Mouse (Mus musculus) hindbrain, embryonic 15.5 days (tissue): ENCODE results near the gene Apoe. TPM values are rescaled to one million over a fixed set of nuclear protein-coding genes. Genes with fewer than 3 reads are reported as not detected.

Experiments used
- ATAC-seq: fragments of 200-750 bp; cut with Nextera tagmentation; 2 replicates; pipeline ENCODE4 v1.8.0; 2017; ENCODE audit warnings: low read depth, moderate number of reproducible peaks, moderate TSS enrichment; ENCODE audit not compliant: low FRiP score
- H3K27ac ChIP-seq: fragments of 300-500 bp; sonication (generic); replicated peaks from 2 replicates; pipeline ENCODE4 v1.5.1; 2015; ENCODE audit warnings: mild to moderate bottlenecking, inconsistent platforms
- H3K27me3 ChIP-seq: fragments of 300-500 bp; sonication (generic); 2 replicates; pipeline ENCODE4 v1.6.1; 2015; ENCODE audit warnings: control low read depth, inconsistent platforms
- H3K36me3 ChIP-seq: fragments of 300-500 bp; sonication (generic); 2 replicates; pipeline ENCODE4 v1.6.1; 2015; ENCODE audit warnings: control low read depth, inconsistent platforms
- H3K4me1 ChIP-seq: fragments of 300-500 bp; sonication (generic); replicated peaks from 2 replicates; pipeline ENCODE4 v1.6.1; 2015; ENCODE audit warnings: control low read depth, inconsistent platforms
- H3K4me2 ChIP-seq: fragments of 300-500 bp; sonication (generic); 2 replicates; pipeline ENCODE4 v1.6.1; 2015; ENCODE audit warnings: moderate library complexity, mild to moderate bottlenecking, inconsistent platforms
- H3K4me3 ChIP-seq: fragments of 300-500 bp; sonication (generic); 2 replicates; pipeline ENCODE4 v1.5.1; 2015; ENCODE audit warnings: mild to moderate bottlenecking, inconsistent platforms
- H3K9ac ChIP-seq: fragments of 300-500 bp; sonication (generic); 2 replicates; pipeline ENCODE4 v1.6.1; 2015; ENCODE audit warnings: inconsistent platforms
- H3K9me3 ChIP-seq: fragments of 300-500 bp; sonication (generic); 2 replicates; pipeline ENCODE4 v1.6.1; 2016; ENCODE audit warnings: control low read depth, inconsistent platforms
- WGBS: fragments of 180-500 bp; shearing (Covaris S2); methylation state at CpG from one replicate; pipeline ENCODE4 v1.1.7; 2015; 5-methylcytosine and 5-hydroxymethylcytosine counted together
- polyA plus RNA-seq: library from polyadenylated mRNA; unstranded; fragments of >200 nt; fragmentation: Nextera tagmentation; extraction: Ambion mirVana; gene quantifications from 2 replicates; pipeline ENCODE4 v1.2.1, GENCODE M21; 2015

Apoe gene
- 624 and 744 TPM in 2 replicates for polyA plus RNA-seq

DNA sequence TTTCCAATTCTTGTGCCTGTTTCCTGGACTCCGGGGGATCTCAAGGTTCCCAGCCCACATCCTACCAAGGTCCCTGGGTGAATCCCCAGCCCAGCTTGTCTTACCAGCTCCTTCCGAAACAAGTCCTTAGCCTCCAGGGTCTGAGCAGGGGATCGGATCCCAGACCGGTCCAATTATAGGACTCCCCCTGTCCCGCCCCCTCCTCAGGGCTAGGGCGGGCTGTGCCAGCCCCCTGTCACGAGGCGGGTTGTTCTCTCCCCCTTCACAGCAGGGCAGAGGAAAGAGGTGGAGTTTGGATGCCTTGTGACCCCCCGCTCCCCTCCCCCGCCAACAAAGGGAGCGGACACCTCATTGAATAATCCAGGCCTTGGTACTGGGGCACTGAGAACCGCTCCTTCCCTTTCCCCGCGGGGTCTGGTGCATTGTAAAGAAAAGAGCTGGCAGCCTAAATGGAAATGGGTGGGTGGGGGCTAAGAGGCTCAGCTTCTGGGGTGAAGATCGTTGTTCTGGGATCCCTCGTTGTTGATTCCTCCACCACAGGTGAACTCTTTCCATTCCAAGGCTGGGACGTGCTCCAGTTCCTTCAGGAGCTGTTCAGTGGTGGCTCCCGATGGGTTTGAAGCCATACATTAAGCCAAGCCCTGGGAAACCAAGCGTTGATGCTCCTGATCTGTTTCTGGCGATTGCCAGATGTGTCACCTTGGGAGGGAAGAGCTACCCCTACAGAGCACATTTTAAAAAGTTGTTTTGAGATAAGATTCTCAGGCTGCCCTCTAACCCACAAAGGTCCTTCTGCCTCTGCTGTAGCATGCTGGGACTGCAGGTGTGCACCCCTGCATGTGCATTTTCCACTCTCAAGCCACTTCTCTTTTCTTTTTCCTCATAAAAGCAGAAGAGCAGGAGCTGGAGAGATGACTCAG is at the start of gene Apoe:
TSS of gene Apoe (minus strand) at position 282 of the 920 bp plus-strand sequence.
- Histone ChIP-seq H3K4me1 (peaks cover 18% of the 10 kb centered on the region), H3K9ac (peak within 1 kb of the TSS; percentile 30), H3K4me3 (peak within 1 kb of the TSS; percentile 34), H3K4me2 (peak within 1 kb of the TSS; percentile 58), H3K36me3 (no peaks in the 10 kb centered on the region; the same call in 1 of the 2 replicates), H3K27ac (peak within 1 kb of the TSS; percentile 54), H3K27me3 (no peaks in the 10 kb centered on the region), H3K9me3 (no peaks in the 10 kb centered on the region)
- 2% methylated on average over 19 of the region's 20 CpGs for WGBS
- ATAC-seq, result peak; percentile 72

DNA sequence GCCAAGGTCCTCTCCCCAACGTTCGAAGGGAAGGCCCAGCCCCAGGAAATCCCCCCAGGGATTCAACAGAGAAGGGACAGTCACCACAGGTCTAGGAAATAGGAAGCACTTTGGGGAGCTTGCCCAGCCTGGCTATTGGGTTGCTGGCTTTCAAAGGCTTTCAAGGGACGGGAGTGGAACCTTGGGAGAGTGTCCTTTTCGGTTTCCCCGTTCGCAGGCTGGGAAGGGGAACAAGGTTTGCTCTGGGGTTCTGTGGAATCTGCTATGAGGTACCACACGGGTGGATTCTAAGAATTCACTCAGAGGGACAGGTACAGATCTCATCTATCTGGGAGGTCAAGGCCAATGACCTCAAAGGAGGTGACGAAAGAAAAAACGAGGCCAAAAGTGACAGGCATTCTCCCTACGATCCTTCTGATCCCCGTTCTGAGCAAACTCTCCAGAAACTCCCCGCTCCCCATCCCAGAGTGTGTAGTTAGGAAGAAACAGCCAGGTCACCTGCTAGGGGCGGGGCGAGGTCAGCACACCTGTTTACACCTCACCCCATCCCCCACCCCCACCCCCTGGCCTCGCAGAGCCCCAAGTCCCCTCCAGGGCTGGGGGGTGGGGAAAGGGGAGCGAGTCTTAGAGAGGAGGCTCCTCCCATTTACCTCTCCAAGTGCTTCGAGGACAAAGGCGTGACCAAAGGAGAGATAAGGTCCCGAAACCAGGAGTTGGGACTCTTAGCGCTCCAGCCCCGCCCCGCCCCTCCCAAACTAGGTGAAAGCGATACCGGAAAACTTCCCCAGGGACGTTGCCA is 48.6 kb upstream of the Apoe start:
- no peak for ATAC-seq
- Histone ChIP-seq H3K36me3 (peaks cover 5% of the 10 kb centered on the region; the same call in 1 of the 2 replicates), H3K4me1 (peaks cover 40% of the 10 kb centered on the region), H3K4me3 (peak overlapping the region; percentile 82), H3K4me2 (peak overlapping the region; percentile 83), H3K27me3 (no peaks in the 10 kb centered on the region), H3K9me3 (no peaks in the 10 kb centered on the region), H3K9ac (peak overlapping the region; percentile 88), H3K27ac (0 out of 2 replicates have a peak overlapping the region, but pooled peaks have one; percentile 17)
- WGBS, result 4% methylated on average over 25 of the region's 25 CpGs

GRCm38 (mm10) chr7:19746426-19747201 is 47.6 kb upstream of the Apoe start:
- H3K27ac ChIP-seq, result 0 out of 2 replicates have a peak overlapping the region, but pooled peaks have one; percentile 17
- 0 out of 2 replicates have a peak overlapping the region, but pooled peaks have one; percentile 4 for H3K9ac ChIP-seq
- H3K4me3 ChIP-seq, result peak overlapping the region; percentile 82
- no peaks in the 10 kb centered on the region for H3K27me3 ChIP-seq
- H3K36me3 ChIP-seq, result peaks cover 5% of the 10 kb centered on the region; the same call in 1 of the 2 replicates
- no peak for ATAC-seq
- H3K4me2 ChIP-seq, result peak overlapping the region; percentile 83
- H3K9me3 ChIP-seq, result no peaks in the 10 kb centered on the region
- 35% methylated on average over 6 of the region's 6 CpGs for WGBS
- peaks cover 44% of the 10 kb centered on the region for H3K4me1 ChIP-seq

DNA sequence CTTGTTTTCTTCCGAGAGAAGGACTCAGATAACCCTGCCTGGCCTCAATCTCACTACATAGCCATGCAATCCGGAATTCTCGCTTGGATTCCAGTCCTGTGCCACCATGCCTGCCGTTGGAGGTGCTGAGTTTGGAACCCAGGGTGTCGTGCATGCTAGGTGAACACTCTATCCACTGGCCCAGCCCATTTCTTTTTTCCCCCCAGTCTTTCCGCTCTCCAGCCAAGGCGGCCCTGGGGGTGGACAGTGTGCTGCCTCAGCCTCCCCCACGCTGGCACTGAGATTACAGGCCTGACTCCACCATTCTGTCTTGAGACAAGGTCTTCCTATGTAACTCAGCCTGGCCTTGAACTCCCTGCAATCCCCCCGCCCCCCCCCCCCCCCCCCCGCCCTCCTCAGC is 47.0 kb upstream of the Apoe start:
- H3K9me3 ChIP-seq, result no peaks in the 10 kb centered on the region
- WGBS, result 86% methylated on average over 8 of the region's 10 CpGs
- H3K4me3 ChIP-seq, result no peak overlapping the region
- ATAC-seq, result no peak
- H3K9ac ChIP-seq, result no peak overlapping the region
- peaks cover 46% of the 10 kb centered on the region for H3K4me1 ChIP-seq
- peaks cover 5% of the 10 kb centered on the region; the same call in 1 of the 2 replicates for H3K36me3 ChIP-seq
- H3K27me3 ChIP-seq, result no peaks in the 10 kb centered on the region
- H3K27ac ChIP-seq, result no peak overlapping the region
- no peak overlapping the region for H3K4me2 ChIP-seq

GRCm38 (mm10) chr7:19744590-19745385 is 45.8 kb upstream of the Apoe start:
- Histone ChIP-seq H3K4me1 (peaks cover 39% of the 10 kb centered on the region), H3K9me3 (no peaks in the 10 kb centered on the region), H3K27me3 (no peaks in the 10 kb centered on the region), H3K9ac (no peak overlapping the region), H3K27ac (no peak overlapping the region), H3K36me3 (peaks cover 5% of the 10 kb centered on the region; the same call in 1 of the 2 replicates), H3K4me3 (no peak overlapping the region), H3K4me2 (no peak overlapping the region)
- no peak for ATAC-seq
- 53% methylated on average over 14 of the region's 14 CpGs for WGBS

DNA sequence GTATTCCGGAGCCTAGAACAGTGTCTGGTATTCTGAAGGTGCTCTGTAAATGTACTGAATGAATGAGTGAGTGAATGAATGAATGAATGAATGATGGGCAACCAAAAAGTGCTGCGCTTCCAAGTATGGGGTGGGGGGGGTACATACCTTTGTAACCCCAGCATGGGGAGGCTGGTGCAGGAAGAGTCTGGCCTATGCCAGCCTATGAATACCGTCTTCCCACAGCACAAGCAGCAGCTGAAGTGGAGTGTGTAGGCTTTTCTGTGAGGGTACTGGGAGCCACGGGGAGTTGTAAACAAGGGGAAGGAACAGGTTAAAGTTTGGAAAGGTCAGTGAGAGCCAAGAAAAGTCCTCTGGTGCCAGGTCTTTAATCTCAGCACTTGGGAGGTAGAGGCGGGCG is 44.8 kb upstream of the Apoe start:
- 90% methylated on average over 6 of the region's 6 CpGs for WGBS
- peaks cover 39% of the 10 kb centered on the region for H3K4me1 ChIP-seq

GRCm38 (mm10) chr7:19742468-19742867 is 43.5 kb upstream of the Apoe start:
- H3K4me1 ChIP-seq, result peaks cover 26% of the 10 kb centered on the region
- no peak overlapping the region for H3K4me2 ChIP-seq
- no peak overlapping the region for H3K27ac ChIP-seq
- peaks cover 11% of the 10 kb centered on the region for H3K36me3 ChIP-seq
- no peaks in the 10 kb centered on the region for H3K9me3 ChIP-seq
- no peak for ATAC-seq
- no peak overlapping the region for H3K4me3 ChIP-seq
- H3K27me3 ChIP-seq, result no peaks in the 10 kb centered on the region
- WGBS, result 52% methylated on average over 5 of the region's 5 CpGs
- H3K9ac ChIP-seq, result no peak overlapping the region

More for the DNA sequence above, 44.8 kb upstream of the Apoe start:
- no peaks in the 10 kb centered on the region for H3K27me3 ChIP-seq
- H3K4me2 ChIP-seq, result no peak overlapping the region
- H3K27ac ChIP-seq, result no peak overlapping the region
- no peak for ATAC-seq
- no peak overlapping the region for H3K4me3 ChIP-seq
- H3K9me3 ChIP-seq, result no peaks in the 10 kb centered on the region
- H3K36me3 ChIP-seq, result peaks cover 5% of the 10 kb centered on the region; the same call in 1 of the 2 replicates
- no peak overlapping the region for H3K9ac ChIP-seq

- H3K4me1 ChIP-seq, result peaks cover 16% of the 10 kb centered on the region
- H3K36me3 ChIP-seq, result peaks cover 16% of the 10 kb centered on the region
- H3K27me3 ChIP-seq, result no peaks in the 10 kb centered on the region
- WGBS, result 6% methylated on average over 8 of the region's 8 CpGs
- H3K9ac ChIP-seq, result no peak overlapping the region
- H3K27ac ChIP-seq, result 0 out of 2 replicates have a peak overlapping the region, but pooled peaks have one; percentile 42
- no peak overlapping the region for H3K4me2 ChIP-seq
- no peak overlapping the region for H3K4me3 ChIP-seq
- ATAC-seq, result no peak
- H3K9me3 ChIP-seq, result no peaks in the 10 kb centered on the region
Measured at GRCm38 (mm10) chr7:19741329-19742031, 42.5 kb upstream of the Apoe start.

- H3K9me3 ChIP-seq, result no peaks in the 10 kb centered on the region
- H3K4me1 ChIP-seq, result peaks cover 14% of the 10 kb centered on the region
- no peak overlapping the region for H3K27ac ChIP-seq
- 90% methylated on average over 11 of the region's 11 CpGs for WGBS
- H3K36me3 ChIP-seq, result peaks cover 22% of the 10 kb centered on the region
- H3K4me3 ChIP-seq, result no peak overlapping the region
- no peak overlapping the region for H3K4me2 ChIP-seq
- no peaks in the 10 kb centered on the region for H3K27me3 ChIP-seq
- ATAC-seq, result no peak
- no peak overlapping the region for H3K9ac ChIP-seq
Measured at GRCm38 (mm10) chr7:19740269-19740668, 41.3 kb upstream of the Apoe start.

GRCm38 (mm10) chr7:19738771-19739170 is 39.8 kb upstream of the Apoe start:
- Histone ChIP-seq H3K27me3 (no peaks in the 10 kb centered on the region), H3K4me1 (peaks cover 7% of the 10 kb centered on the region; the same call in 1 of the 2 replicates), H3K9me3 (no peaks in the 10 kb centered on the region), H3K9ac (no peak overlapping the region), H3K27ac (no peak overlapping the region), H3K36me3 (peaks cover 30% of the 10 kb centered on the region), H3K4me3 (no peak overlapping the region), H3K4me2 (no peak overlapping the region)
- no peak for ATAC-seq
- 93% methylated on average over 3 of the region's 3 CpGs for WGBS
